Mouse (Mus musculus) brain, embryonic 14.5 days (tissue): ENCODE results near the gene E430018J23Rik.

Experiments
- CTCF ChIP-seq: fragments of 200-500 bp; IDR thresholded peaks from 2 replicates; pipeline ENCODE4 v1.5.1; 2012; ENCODE audit warnings: inconsistent platforms, mild to moderate bottlenecking, moderate library complexity, borderline replicate concordance; ENCODE audit not compliant: insufficient read depth, insufficient read length; ENCODE audit errors: extremely low read depth
- POLR2A ChIP-seq: fragments of 200-500 bp; IDR thresholded peaks from 2 replicates; pipeline ENCODE4 v1.6.1; 2012; ENCODE audit warnings: mild to moderate bottlenecking, inconsistent platforms, borderline replicate concordance; ENCODE audit not compliant: poor library complexity, insufficient read depth, insufficient read length, severe bottlenecking; ENCODE audit errors: extremely low read depth

DNA sequence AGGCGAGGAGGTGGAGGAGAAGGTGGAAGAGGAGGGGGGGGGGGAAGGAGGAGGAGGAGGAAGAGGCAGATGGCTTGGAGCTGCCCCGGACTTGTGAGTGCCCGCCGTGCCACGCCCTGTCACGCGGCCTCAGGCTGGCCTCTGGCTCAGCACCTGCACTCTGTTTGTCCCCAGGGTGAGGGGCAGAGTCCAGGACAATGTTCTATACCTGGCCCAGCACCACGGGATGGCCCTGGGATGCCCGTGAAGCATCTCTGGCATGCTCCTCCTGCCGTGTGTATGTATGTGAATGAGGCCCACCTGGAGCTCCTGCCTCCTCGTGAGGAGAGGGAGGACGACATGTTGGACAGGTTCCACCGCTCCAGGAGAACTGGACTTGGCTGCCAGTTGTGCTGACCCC is 32.0 kb downstream of the E430018J23Rik start:
- no peak for TF ChIP-seq POLR2A
- TF ChIP-seq CTCF: no peak
